Mouse (Mus musculus): Measurements from ENCODE around the gene Ccdc60.

DNA sequence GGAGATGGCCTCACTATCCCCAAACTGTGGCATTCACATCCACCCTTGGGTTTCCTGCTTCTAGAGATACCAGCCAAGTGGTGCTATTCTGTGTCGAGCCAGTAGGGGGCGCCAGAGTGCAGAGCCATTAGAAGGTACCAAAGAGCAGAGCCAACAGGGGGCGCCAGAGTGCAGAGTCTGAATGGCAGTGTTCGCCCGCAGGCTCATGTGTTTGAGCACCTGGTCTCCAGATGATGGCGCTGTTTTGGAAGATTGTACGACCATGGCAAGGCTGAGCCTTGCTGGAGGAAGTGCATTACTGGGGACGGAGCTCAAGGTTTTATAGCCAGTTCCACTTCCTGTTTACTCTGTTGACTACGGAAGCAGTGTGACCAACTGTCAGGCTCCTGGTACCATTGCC is 172.2 kb downstream of the Ccdc60 start:
- TF ChIP-seq POLR2A (IDR thresholded peaks at IDR 0.05; ENCODE audit: control insufficient read depth, extremely low read depth, insufficient read depth, low read length, poor library complexity) (no peak), CTCF (IDR thresholded peaks at IDR 0.05; ENCODE audit: borderline replicate concordance, control insufficient read depth, extremely low read depth, insufficient read depth, low read length, poor library complexity) (peak; percentile 100)

Measured in thymus, adult 2 months (tissue).